Mouse (Mus musculus): Measurements from ENCODE around the gene Kxd1.

Gene Kxd1

GRCm38 (mm10) chr8:70547762-70548161 is 20.0 kb upstream of the Kxd1 start:
- DNase-seq (ENCODE audit: low read depth, low spot score): no peak

GRCm38 (mm10) chr8:70546412-70546811 is 18.7 kb upstream of the Kxd1 start:
- no peak for DNase-seq (ENCODE audit: low read depth, low spot score)

- peak; percentile 65 for DNase-seq (ENCODE audit: low read depth, low spot score)
Observed at GRCm38 (mm10) chr8:70544200-70544687, 16.5 kb upstream of the Kxd1 start.

GRCm38 (mm10) chr8:70541081-70541480 is 13.3 kb upstream of the Kxd1 start:
- no peak for DNase-seq (ENCODE audit: low read depth, low spot score)

- no peak for DNase-seq (ENCODE audit: low read depth, low spot score)
Observed at GRCm38 (mm10) chr8:70540507-70541071, 12.8 kb upstream of the Kxd1 start.

- DNase-seq (ENCODE audit: low read depth, low spot score): no peak
Observed at GRCm38 (mm10) chr8:70540013-70540506, 12.3 kb upstream of the Kxd1 start.

GRCm38 (mm10) chr8:70539077-70539813 is 11.5 kb upstream of the Kxd1 start, which contains the start of gene Ell:
Gene Ell, plus strand, starts transcription at chr8:70539457.
- peak; percentile 99 for DNase-seq (ENCODE audit: low read depth, low spot score)

GRCm38 (mm10) chr8:70538633-70539076 is 10.9 kb upstream of the Kxd1 start:
- peak; percentile 99 for DNase-seq (ENCODE audit: low read depth, low spot score)

GRCm38 (mm10) chr8:70538024-70538579 is 10.3 kb upstream of the Kxd1 start:
- DNase-seq (ENCODE audit: low read depth, low spot score): peak; percentile 73

- no peak for DNase-seq (ENCODE audit: low read depth, low spot score)
Observed at GRCm38 (mm10) chr8:70535701-70536100, 7.9 kb upstream of the Kxd1 start.

GRCm38 (mm10) chr8:70535221-70535620 is 7.5 kb upstream of the Kxd1 start:
- no peak for DNase-seq (ENCODE audit: low read depth, low spot score)

GRCm38 (mm10) chr8:70534281-70534680 is 6.5 kb upstream of the Kxd1 start:
- DNase-seq (ENCODE audit: low read depth, low spot score): no peak

GRCm38 (mm10) chr8:70530314-70530713 is 2.6 kb upstream of the Kxd1 start:
- no peak for DNase-seq (ENCODE audit: low read depth, low spot score)

GRCm38 (mm10) chr8:70529741-70530161 is 2.0 kb upstream of the Kxd1 start:
- no peak for DNase-seq (ENCODE audit: low read depth, low spot score)

GRCm38 (mm10) chr8:70529299-70529698 is 1.5 kb upstream of the Kxd1 start:
- DNase-seq (ENCODE audit: low read depth, low spot score): no peak

GRCm38 (mm10) chr8:70528182-70528797 is 534 bp upstream of the Kxd1 start:
- DNase-seq (ENCODE audit: low read depth, low spot score): no peak

- DNase-seq (ENCODE audit: low read depth, low spot score): no peak
Observed at GRCm38 (mm10) chr8:70527111-70527511, 645 bp downstream of the Kxd1 start.

GRCm38 (mm10) chr8:70522592-70523403 is 5.0 kb downstream of the Kxd1 start:
- peak; percentile 97 for DNase-seq (ENCODE audit: low read depth, low spot score)

- no peak for DNase-seq (ENCODE audit: low read depth, low spot score)
Observed at GRCm38 (mm10) chr8:70519606-70520005, 8.2 kb downstream of the Kxd1 start.

- no peak for DNase-seq (ENCODE audit: low read depth, low spot score)
Observed at GRCm38 (mm10) chr8:70519043-70519442, 8.7 kb downstream of the Kxd1 start.

- no peak for DNase-seq (ENCODE audit: low read depth, low spot score)
Observed at GRCm38 (mm10) chr8:70517940-70518643, 9.7 kb downstream of the Kxd1 start.

Data from skeletal muscle tissue, adult 2 months (tissue).